Mouse (Mus musculus) brain, embryonic 14.5 days (tissue): Measurements from ENCODE around the gene Cmbl.

Experiments used
- CTCF ChIP-seq: fragments of 200-500 bp; IDR thresholded peaks from 2 replicates; pipeline ENCODE4 v1.5.1; 2012; ENCODE audit warnings: inconsistent platforms, mild to moderate bottlenecking, moderate library complexity, borderline replicate concordance; ENCODE audit not compliant: insufficient read depth, insufficient read length; ENCODE audit errors: extremely low read depth
- POLR2A ChIP-seq: fragments of 200-500 bp; IDR thresholded peaks from 2 replicates; pipeline ENCODE4 v1.6.1; 2012; ENCODE audit warnings: mild to moderate bottlenecking, inconsistent platforms, borderline replicate concordance; ENCODE audit not compliant: poor library complexity, insufficient read depth, insufficient read length, severe bottlenecking; ENCODE audit errors: extremely low read depth

GRCm38 (mm10) chr15:31561390-31561789, 3.8 kb upstream of the Cmbl start:
- TF ChIP-seq POLR2A = no peak
- no peak for TF ChIP-seq CTCF
